Mouse (Mus musculus): ENCODE data around the gene Ifit3. TPM values are rescaled to one million over a fixed set of nuclear protein-coding genes. Genes with fewer than 3 reads are reported as not detected.
"Not testable (repeated sequence)": the region's sequence is repeated elsewhere in the genome, so short reads cannot be mapped to it uniquely, and the experiment has no call there.

The Ifit3 gene
- polyA plus RNA-seq, 1 experiment from 2014 or later, result 0.20 TPM

DNA sequence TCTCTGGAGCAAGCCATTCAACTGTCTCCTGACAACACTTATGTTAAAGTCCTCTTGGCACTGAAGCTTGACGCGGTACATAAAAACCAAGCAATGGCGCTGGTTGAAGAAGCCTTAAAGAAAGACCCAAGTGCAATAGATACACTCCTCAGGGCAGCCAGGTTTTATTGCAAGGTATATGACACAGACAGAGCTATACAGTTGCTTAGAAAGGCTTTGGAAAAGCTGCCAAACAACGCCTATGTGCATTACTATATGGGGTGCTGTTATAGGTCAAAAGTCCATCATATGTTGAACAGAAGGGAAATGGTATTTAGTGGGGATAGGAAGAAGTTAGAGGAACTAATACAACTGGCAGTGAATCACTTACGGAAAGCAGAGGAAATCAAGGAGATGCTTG, 9.7 kb upstream of the Ifit3 start:
- H3K27me3 ChIP-seq (ENCODE audit: control insufficient read depth, insufficient read depth, low read length), result no peaks in the 10 kb centered on the region
- no peak overlapping the region for H3K4me3 ChIP-seq (ENCODE audit: low read depth, low read length)
- no peaks in the 10 kb centered on the region for H3K36me3 ChIP-seq (replicated peaks; ENCODE audit: control insufficient read depth, insufficient read depth, low read depth, low read length)
- no peak overlapping the region for H3K9ac ChIP-seq (replicated peaks; ENCODE audit: low read length)
- H3K27ac ChIP-seq (replicated peaks; ENCODE audit: low read depth, low read length), result no peak overlapping the region
- WGBS, result 93% methylated on average over 5 of the region's 5 CpGs
- DNase-seq (ENCODE audit: low spot score) (no peak), ATAC-seq (replicated peaks; ENCODE audit: insufficient number of reproducible peaks, low FRiP score, low TSS enrichment, low read depth) (no peak)
- no peaks in the 10 kb centered on the region for H3K9me3 ChIP-seq (replicated peaks; ENCODE audit: control insufficient read depth, low read length)
- no peaks in the 10 kb centered on the region for H3K4me1 ChIP-seq (ENCODE audit: control insufficient read depth, insufficient read depth, low read length)
- H3K4me2 ChIP-seq (ENCODE audit: low read depth, low read length), result no peak overlapping the region

DNA sequence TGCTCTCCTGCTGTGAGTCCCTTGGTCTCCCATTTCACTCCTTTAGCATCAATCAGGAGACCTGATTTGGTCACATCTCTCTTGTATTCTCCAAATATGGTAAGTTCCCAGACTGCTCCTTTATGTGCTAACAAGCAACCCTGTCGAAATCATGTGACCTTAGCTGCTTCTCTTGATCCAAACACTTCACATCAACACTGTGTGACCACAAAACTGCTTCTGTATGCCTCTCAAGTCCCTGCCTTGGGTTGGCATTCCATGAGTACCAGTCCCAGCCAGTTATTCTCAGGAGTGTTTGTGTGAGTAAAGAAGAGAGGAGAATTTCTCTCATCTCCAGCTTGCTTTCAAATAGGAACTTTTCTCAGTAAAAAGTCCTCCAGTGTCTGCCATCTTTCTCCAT, 6.2 kb upstream of the Ifit3 start:
- no peak overlapping the region for H3K4me2 ChIP-seq (ENCODE audit: low read depth, low read length)
- no peak overlapping the region for H3K27ac ChIP-seq (replicated peaks; ENCODE audit: low read depth, low read length)
- no peaks in the 10 kb centered on the region for H3K27me3 ChIP-seq (ENCODE audit: control insufficient read depth, insufficient read depth, low read length)
- no peak for ATAC-seq (replicated peaks; ENCODE audit: insufficient number of reproducible peaks, low FRiP score, low TSS enrichment, low read depth)
- no peaks in the 10 kb centered on the region for H3K4me1 ChIP-seq (ENCODE audit: control insufficient read depth, insufficient read depth, low read length)
- no peaks in the 10 kb centered on the region for H3K36me3 ChIP-seq (replicated peaks; ENCODE audit: control insufficient read depth, insufficient read depth, low read depth, low read length)
- DNase-seq (ENCODE audit: low spot score), result no peak
- no peaks in the 10 kb centered on the region for H3K9me3 ChIP-seq (replicated peaks; ENCODE audit: control insufficient read depth, low read length)
- no peak overlapping the region for H3K4me3 ChIP-seq (ENCODE audit: low read depth, low read length)
- WGBS, result 70% methylated on average over 1 of the region's 1 CpGs
- H3K9ac ChIP-seq (replicated peaks; ENCODE audit: low read length), result no peak overlapping the region

DNA sequence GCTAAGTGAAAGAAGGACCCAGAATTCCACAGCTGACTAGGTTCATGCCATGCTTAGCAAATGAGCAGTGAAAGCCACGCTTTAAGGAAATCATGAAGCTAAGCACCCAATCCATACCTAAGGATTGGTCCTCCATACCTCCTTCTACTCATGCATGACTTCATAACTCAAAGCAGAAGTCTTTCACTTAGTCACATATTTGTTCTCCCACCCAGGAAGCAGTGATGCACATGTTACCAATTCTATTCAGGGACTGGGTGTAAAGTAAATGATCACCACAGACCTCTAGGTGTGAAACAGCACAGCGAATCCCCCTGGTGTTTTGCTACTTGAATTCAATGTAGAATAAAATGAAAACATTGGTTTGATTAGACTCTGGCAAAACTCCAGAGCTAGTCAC, 635 bp upstream of the Ifit3 start:
- ATAC-seq (replicated peaks; ENCODE audit: insufficient number of reproducible peaks, low FRiP score, low TSS enrichment, low read depth), result not testable (repeated sequence)

DNA sequence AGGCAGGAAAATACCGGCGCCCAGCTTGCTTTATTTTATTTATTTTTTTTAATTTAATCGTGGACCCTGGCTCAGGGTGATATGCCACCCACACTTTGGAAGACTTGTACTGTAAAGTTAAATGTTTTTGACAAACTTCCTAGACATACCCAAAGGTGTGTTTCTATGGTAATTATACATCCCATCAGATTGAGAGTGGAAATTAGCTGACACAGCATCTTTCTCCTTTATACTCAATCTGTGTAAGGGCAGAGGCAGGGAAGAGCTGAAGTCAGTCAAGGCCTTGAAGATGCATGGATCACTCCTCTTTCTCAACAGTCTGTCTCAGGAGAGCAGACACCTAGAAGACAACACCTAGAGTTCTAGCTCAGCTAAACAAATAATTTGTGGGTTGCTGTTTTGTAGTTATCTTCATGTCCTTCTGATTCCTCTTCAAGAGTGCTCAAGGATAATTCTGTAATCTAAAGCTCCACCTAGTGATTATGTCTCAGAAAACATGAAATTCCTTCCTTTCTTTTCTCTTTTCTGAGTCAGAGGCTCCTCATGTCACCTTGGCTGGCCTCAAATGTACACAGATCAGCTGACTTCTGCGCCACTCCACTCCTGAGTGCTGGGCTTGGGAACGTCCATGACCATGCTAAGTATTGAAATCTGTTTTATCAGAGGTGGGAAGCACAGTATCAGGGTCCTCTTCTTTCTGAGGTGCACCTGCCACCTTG, 2.6 kb downstream of the Ifit3 start:
- H3K4me1 ChIP-seq (ENCODE audit: control insufficient read depth, insufficient read depth, low read length); ATAC-seq (replicated peaks; ENCODE audit: insufficient number of reproducible peaks, low FRiP score, low TSS enrichment, low read depth); H3K9ac ChIP-seq (replicated peaks; ENCODE audit: low read length); DNase-seq (ENCODE audit: low spot score); H3K4me3 ChIP-seq (ENCODE audit: low read depth, low read length); H3K36me3 ChIP-seq (replicated peaks; ENCODE audit: control insufficient read depth, insufficient read depth, low read depth, low read length); H3K9me3 ChIP-seq (replicated peaks; ENCODE audit: control insufficient read depth, low read length); H3K27me3 ChIP-seq (ENCODE audit: control insufficient read depth, insufficient read depth, low read length); H3K27ac ChIP-seq (replicated peaks; ENCODE audit: low read depth, low read length); H3K4me2 ChIP-seq (ENCODE audit: low read depth, low read length): not testable (repeated sequence)
- 73% methylated on average over 5 of the region's 5 CpGs for WGBS

More for the DNA sequence above, 635 bp upstream of the Ifit3 start:
- not testable (repeated sequence) for H3K27ac ChIP-seq (replicated peaks; ENCODE audit: low read depth, low read length); H3K4me3 ChIP-seq (ENCODE audit: low read depth, low read length); H3K4me1 ChIP-seq (ENCODE audit: control insufficient read depth, insufficient read depth, low read length); H3K9me3 ChIP-seq (replicated peaks; ENCODE audit: control insufficient read depth, low read length); DNase-seq (ENCODE audit: low spot score); H3K4me2 ChIP-seq (ENCODE audit: low read depth, low read length); H3K36me3 ChIP-seq (replicated peaks; ENCODE audit: control insufficient read depth, insufficient read depth, low read depth, low read length); H3K27me3 ChIP-seq (ENCODE audit: control insufficient read depth, insufficient read depth, low read length); H3K9ac ChIP-seq (replicated peaks; ENCODE audit: low read length)
- 86% methylated on average over 2 of the region's 2 CpGs for WGBS

DNA sequence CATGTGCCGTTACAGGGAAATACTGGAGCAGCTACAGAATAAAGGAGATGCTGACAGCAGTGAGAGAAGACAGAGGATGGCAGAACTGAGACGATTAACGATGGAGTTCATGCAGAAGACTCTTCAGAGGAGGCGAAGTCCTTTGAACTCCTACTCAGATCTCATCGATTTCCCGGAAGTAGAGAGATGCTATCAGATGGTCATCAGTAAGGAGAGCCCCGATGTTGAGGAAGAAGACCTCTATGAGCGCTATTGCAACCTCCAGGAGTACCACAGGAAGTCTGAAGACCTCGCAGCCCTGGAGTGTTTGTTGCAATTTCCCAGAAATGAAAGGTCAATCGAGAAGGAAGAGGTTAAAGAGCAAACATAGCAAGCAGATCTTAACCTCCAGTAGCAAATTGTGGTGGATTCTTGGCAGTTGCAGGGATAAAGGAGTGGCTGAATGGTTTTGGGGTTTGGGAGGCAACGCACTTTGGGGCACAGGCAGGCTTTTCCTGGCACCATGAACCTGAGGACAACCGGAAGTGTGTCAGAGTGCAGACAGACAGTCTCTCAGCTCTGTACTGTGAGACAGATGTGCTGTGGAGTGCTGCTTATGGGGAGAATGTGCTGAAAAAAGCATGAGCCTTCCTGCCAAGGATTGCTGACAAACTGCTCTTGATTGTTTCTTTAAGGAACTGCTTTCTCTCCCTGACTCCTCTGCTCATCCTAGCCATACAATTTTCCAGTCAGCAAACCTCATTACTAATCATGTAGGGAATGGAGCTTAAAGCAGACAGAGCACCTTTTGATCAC, 4.8 kb downstream of the Ifit3 start:
- not testable (repeated sequence) for H3K4me2 ChIP-seq (ENCODE audit: low read depth, low read length); ATAC-seq (replicated peaks; ENCODE audit: insufficient number of reproducible peaks, low FRiP score, low TSS enrichment, low read depth); H3K27me3 ChIP-seq (ENCODE audit: control insufficient read depth, insufficient read depth, low read length); H3K9ac ChIP-seq (replicated peaks; ENCODE audit: low read length); H3K27ac ChIP-seq (replicated peaks; ENCODE audit: low read depth, low read length); H3K4me1 ChIP-seq (ENCODE audit: control insufficient read depth, insufficient read depth, low read length); H3K9me3 ChIP-seq (replicated peaks; ENCODE audit: control insufficient read depth, low read length); H3K4me3 ChIP-seq (ENCODE audit: low read depth, low read length); DNase-seq (ENCODE audit: low spot score); H3K36me3 ChIP-seq (replicated peaks; ENCODE audit: control insufficient read depth, insufficient read depth, low read depth, low read length)
- 79% methylated on average over 6 of the region's 12 CpGs for WGBS

DNA sequence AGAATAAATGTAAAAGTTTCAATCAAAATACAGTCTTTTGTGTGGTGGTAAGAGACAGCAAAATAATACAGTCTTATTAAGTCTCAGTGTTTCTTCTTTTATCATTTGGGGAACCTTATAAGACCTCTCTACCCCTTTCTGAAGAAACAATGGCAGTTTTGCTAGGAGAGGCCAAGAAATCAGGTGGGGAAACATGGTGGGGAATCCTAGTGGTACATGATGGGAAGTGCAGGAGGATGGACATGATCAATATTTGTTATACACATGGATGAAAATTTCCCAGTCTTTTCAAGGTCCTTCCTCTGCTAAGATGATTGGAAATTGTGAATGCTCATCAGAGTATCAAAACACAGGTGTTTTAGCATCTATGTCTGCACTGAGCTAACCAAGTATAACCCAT, 5.6 kb downstream of the Ifit3 start:
- Histone ChIP-seq H3K9ac (replicated peaks; ENCODE audit: low read length) (no peak overlapping the region), H3K4me3 (ENCODE audit: low read depth, low read length) (no peak overlapping the region), H3K4me1 (ENCODE audit: control insufficient read depth, insufficient read depth, low read length) (no peaks in the 10 kb centered on the region), H3K9me3 (replicated peaks; ENCODE audit: control insufficient read depth, low read length) (no peaks in the 10 kb centered on the region), H3K27ac (replicated peaks; ENCODE audit: low read depth, low read length) (no peak overlapping the region), H3K36me3 (replicated peaks; ENCODE audit: control insufficient read depth, insufficient read depth, low read depth, low read length) (no peaks in the 10 kb centered on the region), H3K27me3 (ENCODE audit: control insufficient read depth, insufficient read depth, low read length) (no peaks in the 10 kb centered on the region), H3K4me2 (ENCODE audit: low read depth, low read length) (no peak overlapping the region)
- ATAC-seq (replicated peaks; ENCODE audit: insufficient number of reproducible peaks, low FRiP score, low TSS enrichment, low read depth), result no peak
- DNase-seq (ENCODE audit: low spot score), result no peak

DNA sequence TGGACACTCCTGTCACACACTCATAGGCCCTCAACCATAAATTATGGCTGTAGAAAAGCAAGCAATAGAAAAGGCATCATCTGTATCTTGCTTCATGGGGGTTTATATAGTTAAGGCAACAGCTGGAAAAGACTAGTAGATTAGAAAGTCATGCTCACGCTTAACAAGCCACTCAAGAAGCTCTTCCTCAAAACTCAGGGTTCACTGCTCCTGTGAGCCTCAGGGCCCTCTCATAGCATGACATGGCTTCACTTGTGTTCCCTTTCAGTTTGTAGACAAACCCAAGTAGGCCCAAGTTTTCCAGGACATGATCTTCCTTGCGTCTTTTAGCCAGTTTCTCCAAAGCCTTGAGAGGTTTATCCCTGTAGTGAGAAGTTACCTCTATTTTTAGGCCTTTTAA, 10.1 kb downstream of the Ifit3 start:
- no peaks in the 10 kb centered on the region for H3K4me1 ChIP-seq (ENCODE audit: control insufficient read depth, insufficient read depth, low read length)
- WGBS, result 89% methylated on average over 2 of the region's 2 CpGs
- H3K9ac ChIP-seq (replicated peaks; ENCODE audit: low read length), result no peak overlapping the region
- no peak overlapping the region for H3K4me3 ChIP-seq (ENCODE audit: low read depth, low read length)
- H3K4me2 ChIP-seq (ENCODE audit: low read depth, low read length), result no peak overlapping the region
- H3K27ac ChIP-seq (replicated peaks; ENCODE audit: low read depth, low read length), result no peak overlapping the region
- no peak for DNase-seq (ENCODE audit: low spot score)
- H3K9me3 ChIP-seq (replicated peaks; ENCODE audit: control insufficient read depth, low read length), result no peaks in the 10 kb centered on the region
- no peaks in the 10 kb centered on the region for H3K27me3 ChIP-seq (ENCODE audit: control insufficient read depth, insufficient read depth, low read length)
- no peaks in the 10 kb centered on the region for H3K36me3 ChIP-seq (replicated peaks; ENCODE audit: control insufficient read depth, insufficient read depth, low read depth, low read length)
- ATAC-seq (replicated peaks; ENCODE audit: insufficient number of reproducible peaks, low FRiP score, low TSS enrichment, low read depth), result no peak

DNA sequence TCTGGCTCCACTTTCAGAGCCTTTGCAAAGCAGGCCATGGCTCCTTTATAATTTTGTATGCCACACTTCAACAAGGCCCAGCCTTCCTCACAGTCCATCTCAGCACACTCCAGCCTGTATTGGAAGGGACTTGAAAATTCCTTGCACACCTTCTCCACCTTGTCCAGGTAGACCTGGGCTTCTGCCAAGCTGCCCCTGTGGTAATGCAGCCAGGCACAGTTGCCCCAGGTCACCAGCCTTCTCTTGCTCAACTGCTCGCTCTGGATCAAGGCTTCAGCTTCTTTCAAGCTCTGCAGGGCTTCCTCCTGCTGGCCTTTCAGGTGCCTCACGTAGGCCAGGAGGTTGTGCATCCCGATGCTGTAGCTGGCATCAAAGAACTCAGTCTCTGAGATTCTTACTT, 11.2 kb downstream of the Ifit3 start:
- ATAC-seq (replicated peaks; ENCODE audit: insufficient number of reproducible peaks, low FRiP score, low TSS enrichment, low read depth); DNase-seq (ENCODE audit: low spot score); H3K4me2 ChIP-seq (ENCODE audit: low read depth, low read length); H3K9ac ChIP-seq (replicated peaks; ENCODE audit: low read length); H3K4me3 ChIP-seq (ENCODE audit: low read depth, low read length); H3K36me3 ChIP-seq (replicated peaks; ENCODE audit: control insufficient read depth, insufficient read depth, low read depth, low read length); H3K27ac ChIP-seq (replicated peaks; ENCODE audit: low read depth, low read length); H3K9me3 ChIP-seq (replicated peaks; ENCODE audit: control insufficient read depth, low read length); H3K27me3 ChIP-seq (ENCODE audit: control insufficient read depth, insufficient read depth, low read length); H3K4me1 ChIP-seq (ENCODE audit: control insufficient read depth, insufficient read depth, low read length): not testable (repeated sequence)
- 75% methylated on average over 3 of the region's 3 CpGs for WGBS
